Mouse (Mus musculus) WW6 (cell line): ENCODE results near the gene Kif18b.

Experiments used
- DNase-seq: peaks from one replicate; pipeline ENCODE4 v3.0.0-alpha.2; 2013; ENCODE audit warnings: low read depth, low spot score

Gene Kif18b

GRCm38 (mm10) chr11:102881314-102882198 lies 43.4 kb downstream of the Kif18b start:
- no peak for DNase-seq

GRCm38 (mm10) chr11:102880585-102881313 lies 44.2 kb downstream of the Kif18b start, which contains the start of the genes Eftud2 and Ccdc103:
Eftud2 (minus strand) TSS chr11:102880985.
Ccdc103 (plus strand) TSS chr11:102881204.
- DNase-seq: peak; percentile 89

- no peak for DNase-seq
Observed at GRCm38 (mm10) chr11:102879558-102879957, 45.4 kb downstream of the Kif18b start.

GRCm38 (mm10) chr11:102874801-102875334 lies 50.1 kb downstream of the Kif18b start:
- no peak for DNase-seq

GRCm38 (mm10) chr11:102864272-102864671 lies 60.7 kb downstream of the Kif18b start:
- DNase-seq: no peak

GRCm38 (mm10) chr11:102859933-102860332 lies 65.0 kb downstream of the Kif18b start:
- DNase-seq: no peak

- no peak for DNase-seq
Observed at GRCm38 (mm10) chr11:102858951-102859350, 66.0 kb downstream of the Kif18b start.

GRCm38 (mm10) chr11:102855941-102856340 lies 69.0 kb downstream of the Kif18b start:
- DNase-seq: no peak
